Mouse (Mus musculus) 3T3-L1 (cell line): ENCODE results near the gene Fopnl.

Experiments
- DNase-seq: peaks from one replicate; pipeline ENCODE4 v3.0.0-alpha.2; 2015; ENCODE audit warnings: low read depth, low spot score

Fopnl gene

GRCm38 (mm10) chr16:14316884-14317876, at the start of gene Fopnl:
TSS of gene Fopnl (minus strand) at chr16:14317405.
- peak; percentile 99 for DNase-seq

GRCm38 (mm10) chr16:14366017-14366416, 48.8 kb upstream of the Fopnl start:
- no peak for DNase-seq

GRCm38 (mm10) chr16:14365457-14365856, 48.3 kb upstream of the Fopnl start:
- DNase-seq: no peak

- DNase-seq: peak; percentile 68
These were observed 46.9 kb upstream of the Fopnl start for GRCm38 (mm10) chr16:14364066-14364465.

GRCm38 (mm10) chr16:14363496-14363895, 46.3 kb upstream of the Fopnl start:
- no peak for DNase-seq

- peak; percentile 62 for DNase-seq
These were observed 45.1 kb upstream of the Fopnl start for GRCm38 (mm10) chr16:14362099-14362820.

GRCm38 (mm10) chr16:14361362-14362098, 44.3 kb upstream of the Fopnl start, which contains the start of gene Abcc1:
TSS of gene Abcc1 (plus strand) at chr16:14361558.
- peak; percentile 74 for DNase-seq

- peak; percentile 78 for DNase-seq
These were observed 43.7 kb upstream of the Fopnl start for GRCm38 (mm10) chr16:14360931-14361330.

- DNase-seq: peak; percentile 55
These were observed 41.3 kb upstream of the Fopnl start for GRCm38 (mm10) chr16:14358531-14358930.

- DNase-seq: no peak
These were observed 40.7 kb upstream of the Fopnl start for GRCm38 (mm10) chr16:14357859-14358258.

GRCm38 (mm10) chr16:14352663-14353062, 35.5 kb upstream of the Fopnl start:
- DNase-seq: peak; percentile 89

GRCm38 (mm10) chr16:14352234-14352633, 35.0 kb upstream of the Fopnl start:
- DNase-seq: no peak

GRCm38 (mm10) chr16:14351571-14351970, 34.4 kb upstream of the Fopnl start:
- no peak for DNase-seq

- DNase-seq: no peak
These were observed 27.8 kb upstream of the Fopnl start for GRCm38 (mm10) chr16:14344967-14345366.

GRCm38 (mm10) chr16:14328156-14328555, 11.0 kb upstream of the Fopnl start:
- DNase-seq: no peak

- DNase-seq: no peak
These were observed 3.3 kb upstream of the Fopnl start for GRCm38 (mm10) chr16:14320494-14320893.

GRCm38 (mm10) chr16:14319681-14320080, 2.5 kb upstream of the Fopnl start:
- DNase-seq: no peak

- no peak for DNase-seq
These were observed 4.3 kb downstream of the Fopnl start for GRCm38 (mm10) chr16:14312914-14313313.

- peak; percentile 81 for DNase-seq
These were observed 5.8 kb downstream of the Fopnl start for GRCm38 (mm10) chr16:14311371-14311770.

- DNase-seq: no peak
These were observed 7.4 kb downstream of the Fopnl start for GRCm38 (mm10) chr16:14309833-14310232.

- DNase-seq: no peak
These were observed 8.7 kb downstream of the Fopnl start for GRCm38 (mm10) chr16:14308245-14309073.
